Mouse (Mus musculus) spleen, postnatal 14 days (tissue): ENCODE results near the gene Spag9.

Experiments
- DNase-seq, 2 experiments: peaks; one replicate each; pipeline ENCODE4 v3.0.0; 2021 to 2022; ENCODE audit warnings: low spot score in 2 of 2

Spag9 gene

DNA sequence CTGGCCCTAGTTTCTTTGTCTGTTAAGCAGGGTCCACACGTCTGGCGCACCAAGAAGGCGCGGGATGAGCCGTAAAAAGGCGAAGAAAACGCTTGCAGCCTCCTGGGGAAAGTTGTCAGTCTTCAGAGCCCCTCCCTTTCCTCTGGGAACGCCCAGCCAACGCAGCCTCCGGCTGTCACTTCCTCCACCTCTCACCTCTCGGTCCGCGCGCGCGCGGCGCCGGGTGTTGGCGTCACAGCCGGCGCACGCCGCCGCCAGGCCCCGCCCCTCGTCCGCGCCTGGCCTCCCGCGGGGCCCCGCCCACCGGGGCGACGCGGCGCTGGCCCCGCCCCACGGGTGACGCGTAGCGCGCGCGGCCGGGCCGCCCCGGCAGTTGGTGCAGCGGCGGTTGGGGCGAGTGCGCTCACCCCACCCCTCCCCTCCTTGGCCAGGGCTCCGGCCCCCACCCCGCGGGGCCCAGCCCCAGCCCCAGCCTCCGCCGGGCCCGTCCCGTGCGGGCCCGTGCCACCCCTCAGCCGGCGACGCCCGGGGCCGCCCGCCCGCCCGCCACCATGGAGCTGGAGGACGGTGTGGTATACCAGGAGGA, at the start of gene Spag9:
Spag9 (plus strand) TSS at position 372 of the 586 bp plus-strand sequence.
- DNase-seq: peak; percentile 87 to 90

DNA sequence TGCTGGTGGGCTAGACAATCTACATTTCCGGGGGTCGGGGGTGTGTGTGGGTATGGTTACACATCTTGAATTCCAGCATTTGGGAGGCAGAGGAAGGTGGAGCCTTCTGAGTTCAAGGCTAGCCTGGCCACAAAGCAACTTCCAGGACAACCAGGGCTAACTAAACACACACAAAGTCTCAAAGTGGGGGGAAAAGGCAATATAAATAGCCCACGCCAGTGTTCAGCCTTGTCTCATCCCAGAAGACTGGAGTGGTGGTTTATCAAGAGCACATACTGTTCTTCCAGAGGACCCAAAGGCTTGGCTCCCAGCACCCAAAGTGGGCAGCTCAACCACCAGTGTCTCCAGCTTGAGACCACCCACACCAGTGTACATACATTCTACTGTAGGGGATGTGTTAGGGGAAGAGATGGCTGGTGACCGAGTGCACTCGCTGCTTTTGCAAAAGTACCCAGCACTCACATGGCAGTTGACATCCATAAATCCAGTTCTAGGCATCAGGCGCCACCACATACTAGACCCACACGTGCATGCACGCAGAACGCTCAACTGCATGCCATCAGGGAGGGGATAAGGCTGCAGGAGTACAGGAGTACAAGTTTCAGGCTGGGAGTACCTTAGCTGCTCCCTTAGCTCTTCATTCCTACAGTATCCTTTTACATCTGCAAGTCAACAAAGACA, 46.9 kb upstream of the Spag9 start:
- DNase-seq: no peak

- no peak for DNase-seq
Observed at GRCm38 (mm10) chr11:93950045-93950444, 45.8 kb upstream of the Spag9 start.

- DNase-seq: no peak
Observed at GRCm38 (mm10) chr11:93952376-93952775, 43.5 kb upstream of the Spag9 start.

DNA sequence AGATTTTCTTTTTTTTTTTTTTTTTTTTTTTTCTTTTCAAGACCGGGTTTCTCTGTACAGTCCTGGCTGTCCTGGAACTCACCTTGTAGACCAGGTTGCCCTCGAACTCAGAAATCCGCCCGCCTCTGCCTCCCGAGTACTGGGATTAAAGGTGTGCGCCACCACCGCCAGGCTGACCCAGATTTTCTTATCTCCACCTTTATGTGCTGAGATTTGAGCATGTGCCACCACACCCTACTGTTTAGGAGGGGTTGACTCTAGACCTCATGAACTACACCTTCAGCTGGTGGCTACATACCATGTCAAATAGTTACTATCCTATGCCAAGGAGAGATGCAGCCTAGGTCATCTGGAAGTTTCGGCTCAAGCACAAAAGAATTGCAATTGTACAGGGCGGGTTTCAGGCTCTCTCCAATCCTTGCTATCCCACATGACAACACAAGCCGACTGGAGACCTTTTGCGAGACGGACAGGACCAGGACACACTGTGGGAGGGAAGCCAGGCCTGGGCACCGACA, 41.1 kb upstream of the Spag9 start:
- no peak for DNase-seq

DNA sequence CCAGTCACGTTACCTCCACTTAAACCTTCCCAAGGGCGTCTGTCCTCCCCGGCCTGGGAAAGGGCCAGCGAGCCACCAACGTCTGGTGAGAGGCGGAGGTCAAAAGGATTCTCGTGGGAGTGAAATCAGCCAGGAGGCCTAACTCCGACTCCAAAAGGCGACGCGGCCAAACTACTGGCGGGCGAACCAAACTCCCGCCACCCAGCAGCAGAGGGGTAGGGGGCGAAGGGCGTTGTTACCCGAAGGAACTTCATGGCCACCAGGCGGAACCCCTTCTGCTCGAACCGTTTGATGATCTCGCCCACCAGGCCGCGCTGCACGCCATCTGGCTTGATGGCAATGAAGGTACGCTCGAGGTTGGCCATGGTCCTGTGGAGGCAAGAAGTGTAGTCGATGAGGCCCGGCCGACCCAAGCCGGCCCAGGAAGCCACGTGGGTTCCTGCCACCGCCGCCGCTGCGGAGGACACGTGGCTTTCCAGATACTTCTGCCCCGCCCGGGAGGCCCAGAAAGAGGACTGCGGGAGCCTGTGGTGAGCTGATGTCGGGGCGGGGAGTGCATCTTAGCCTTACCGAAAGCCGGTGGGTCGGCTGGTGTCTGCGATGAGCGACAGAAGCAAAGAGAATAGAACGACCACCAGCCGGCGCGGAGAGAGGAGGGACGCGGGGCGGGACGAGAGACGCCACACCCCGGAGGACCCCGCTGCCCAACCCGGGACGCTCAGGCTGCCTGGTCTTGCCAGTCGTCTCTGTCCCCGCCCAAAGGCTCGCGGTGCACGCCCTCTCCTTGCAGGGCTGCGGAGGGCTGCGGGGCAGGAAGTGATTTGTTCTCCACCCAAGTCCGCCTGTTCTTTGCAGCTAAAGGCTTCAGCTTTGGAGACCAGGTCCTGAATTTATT, 40.4 kb upstream of the Spag9 start:
- peak; percentile 78 to 83 for DNase-seq

DNA sequence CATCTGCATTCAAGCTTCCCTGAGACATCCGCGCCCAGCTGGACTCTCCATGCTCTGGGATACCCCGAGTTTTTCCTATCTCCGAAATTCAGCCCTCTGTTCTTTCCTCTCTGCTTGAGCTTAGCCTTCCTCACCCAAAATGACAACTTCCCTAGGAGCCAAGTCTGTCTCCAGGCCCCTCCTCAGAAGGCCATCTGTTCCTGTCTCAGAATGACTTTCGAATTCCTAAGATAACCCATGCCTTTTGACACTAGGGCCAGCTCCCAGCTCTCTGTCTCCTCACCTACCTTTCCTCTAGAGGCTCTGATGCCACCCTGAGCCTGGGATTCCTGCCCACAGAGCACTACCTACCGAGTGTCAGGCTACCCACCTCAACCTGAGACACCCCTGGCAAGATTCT, 39.7 kb upstream of the Spag9 start, which contains the start of gene Nme2:
Nme2 (minus strand) TSS at position 101 of the 400 bp plus-strand sequence.
- DNase-seq: no peak

- no peak for DNase-seq
Observed at GRCm38 (mm10) chr11:93957031-93957555, 38.8 kb upstream of the Spag9 start.

DNA sequence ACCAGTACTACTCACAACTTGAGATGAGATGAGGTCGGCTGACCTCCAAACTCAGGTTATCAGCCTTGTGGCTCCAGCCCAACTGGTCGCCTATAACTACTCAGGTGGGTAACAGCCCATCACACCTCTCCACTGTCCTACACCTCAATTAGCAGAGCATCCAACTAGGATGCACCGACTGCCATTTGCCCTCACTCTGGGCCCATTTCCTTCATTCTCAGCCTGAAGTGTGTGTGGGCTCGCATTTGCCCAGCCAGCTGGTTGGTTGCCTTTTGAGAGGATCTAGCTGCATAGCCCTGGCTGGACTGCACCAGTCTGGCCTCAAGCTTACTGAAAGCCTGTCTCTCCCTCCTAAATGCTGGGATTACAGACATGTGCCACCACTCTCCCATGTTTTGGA, 38.1 kb upstream of the Spag9 start:
- no peak for DNase-seq

DNA sequence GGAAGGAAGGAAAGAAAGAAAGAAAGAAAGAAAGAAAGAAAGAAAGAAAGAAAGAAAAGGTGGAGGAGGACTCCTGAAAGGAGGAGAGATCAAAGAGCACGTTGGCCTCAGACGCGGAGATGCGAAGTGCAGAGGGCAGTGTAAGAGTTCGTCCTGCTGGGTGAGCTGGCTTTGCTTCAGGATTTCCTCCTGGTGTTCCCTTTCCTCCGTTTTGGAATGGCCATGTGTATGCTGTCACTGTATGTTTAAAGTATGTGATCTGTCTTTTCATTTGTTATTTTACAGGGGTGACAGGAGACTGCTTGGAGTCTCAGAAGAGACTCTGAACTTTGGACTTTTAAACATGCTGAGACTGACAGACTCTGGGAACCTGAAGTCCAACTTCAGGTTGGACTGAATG, 34.4 kb upstream of the Spag9 start:
- DNase-seq: no peak

DNA sequence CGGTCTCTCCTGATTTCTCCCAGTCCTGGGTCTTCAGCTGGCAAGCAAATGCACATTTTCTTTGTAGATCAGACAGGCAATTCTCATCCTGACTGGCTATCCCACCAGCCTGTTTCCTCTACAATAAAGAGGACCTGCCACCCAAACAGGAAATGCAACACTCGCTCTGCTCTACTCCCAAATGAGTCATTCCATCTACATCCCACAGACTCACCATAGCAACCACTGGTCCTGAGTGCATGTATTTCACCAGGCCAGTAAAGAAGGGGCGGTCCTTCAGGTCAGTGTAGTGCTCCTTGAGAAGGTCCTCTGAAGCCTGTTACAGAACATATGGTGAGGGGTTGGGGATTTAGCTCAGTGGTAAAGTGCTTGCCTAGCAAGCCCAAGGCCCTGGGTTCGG, 32.9 kb upstream of the Spag9 start:
- no peak for DNase-seq

DNA sequence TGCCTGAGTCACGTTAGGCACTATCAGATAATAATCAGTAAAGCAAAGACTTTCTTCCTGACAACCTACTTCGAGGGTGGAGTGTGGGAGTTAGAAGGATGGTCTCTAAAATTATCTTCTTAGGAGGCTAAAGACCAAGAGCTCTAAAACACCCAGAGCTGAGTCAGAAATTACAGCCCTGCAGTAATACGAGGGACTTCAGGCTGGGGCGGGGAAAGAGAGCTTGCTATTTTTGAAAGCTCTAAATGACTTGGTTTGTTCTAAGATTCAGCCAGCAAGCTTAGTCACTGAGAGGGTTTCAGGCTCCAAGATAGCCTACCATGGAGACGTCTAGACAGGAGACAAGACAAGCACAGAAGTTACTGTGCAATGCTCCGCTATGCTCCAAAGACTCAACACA, 30.5 kb upstream of the Spag9 start:
- DNase-seq: no peak

GRCm38 (mm10) chr11:93967381-93967780, 28.5 kb upstream of the Spag9 start:
- DNase-seq: no peak

GRCm38 (mm10) chr11:93968005-93968847, 27.7 kb upstream of the Spag9 start, which contains the start of the genes Gm20390 and Nme1:
TSS of gene Gm20390 (minus strand) at chr11:93968293.
TSS of gene Nme1 (minus strand) at chr11:93968521.
- peak; percentile 92 to 94 for DNase-seq

- no peak for DNase-seq
Observed at GRCm38 (mm10) chr11:93968848-93969128, 27.1 kb upstream of the Spag9 start.

- no peak for DNase-seq
Observed at GRCm38 (mm10) chr11:93969171-93969570, 26.7 kb upstream of the Spag9 start.

DNA sequence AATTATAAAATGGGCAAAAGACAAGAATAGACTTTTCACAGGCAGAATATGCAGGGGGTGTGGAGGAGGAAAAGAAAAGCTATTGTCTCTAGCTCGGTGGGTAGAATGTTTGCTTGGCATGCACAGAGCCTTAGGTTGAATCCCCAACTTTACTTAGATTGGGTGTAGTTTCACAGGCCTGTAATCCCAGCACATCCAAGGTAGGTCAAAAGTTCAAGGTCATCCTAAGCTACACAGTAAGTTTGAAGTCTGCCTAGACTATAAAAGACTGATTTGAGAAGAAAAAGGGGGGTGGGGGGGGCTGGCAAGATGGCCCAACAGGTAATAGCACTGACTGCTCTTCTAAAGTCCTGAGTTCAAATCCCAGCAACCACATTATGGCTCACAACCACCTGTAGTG, 26.1 kb upstream of the Spag9 start:
- no peak for DNase-seq

- no peak for DNase-seq
Observed at GRCm38 (mm10) chr11:93972951-93973350, 22.9 kb upstream of the Spag9 start.

- DNase-seq: no peak
Observed at GRCm38 (mm10) chr11:93979502-93980049, 16.3 kb upstream of the Spag9 start.

DNA sequence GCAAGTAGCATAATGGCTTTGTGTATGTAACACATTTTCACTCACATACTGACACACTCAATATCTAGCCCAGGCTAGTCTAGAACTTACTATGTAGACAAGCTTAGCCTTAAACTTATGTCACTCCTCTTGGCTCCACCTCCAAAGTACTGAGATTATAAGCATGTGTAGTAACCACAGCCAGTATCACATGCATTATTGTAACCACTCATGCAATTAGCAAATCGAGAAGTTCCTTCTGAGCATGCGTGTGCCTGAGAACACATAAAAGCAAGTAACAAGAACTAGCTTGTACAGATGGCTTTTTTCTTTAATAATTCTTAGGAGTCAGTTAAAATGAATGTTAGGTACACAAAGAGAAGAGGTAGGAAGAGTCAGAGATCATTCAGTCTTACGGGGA, 11.3 kb upstream of the Spag9 start:
- no peak for DNase-seq

GRCm38 (mm10) chr11:93985265-93985664, 10.6 kb upstream of the Spag9 start:
- no peak for DNase-seq
